Mouse (Mus musculus) CH12.LX (cell line): Measurements from ENCODE around the gene Hist1h2ag.

Source experiments
- CTCF ChIP-seq, 2 experiments: IDR thresholded peaks in 1 of 2; conservative IDR thresholded peaks in 1 of 2; 2 replicates each; pipeline ENCODE4 v1.5.1; 2011 to 2012; ENCODE audit warnings: low read depth in 2 of 2, low read length in 2 of 2, improper control_type of control experiment in 1 of 2, inconsistent platforms in 1 of 2, mild to moderate bottlenecking in 1 of 2, moderate library complexity in 1 of 2
- E2F4 ChIP-seq: IDR thresholded peaks from 2 replicates; pipeline ENCODE4 v1.6.1; 2011; ENCODE audit warnings: low read depth, low read length, improper control_type of control experiment; ENCODE audit not compliant: insufficient replicate concordance
- ELF1 ChIP-seq: IDR thresholded peaks from 2 replicates; pipeline ENCODE4 v1.6.1; 2014; ENCODE audit warnings: low read depth, mild to moderate bottlenecking, inconsistent platforms, low read length, improper control_type of control experiment
- EP300 ChIP-seq: IDR thresholded peaks from 2 replicates; pipeline ENCODE4 v1.6.1; 2011; ENCODE audit warnings: low read length, improper control_type of control experiment
- ETS1 ChIP-seq: conservative IDR thresholded peaks from 2 replicates; pipeline ENCODE4 v1.6.1; 2012; ENCODE audit warnings: low read depth, mild to moderate bottlenecking, inconsistent platforms, low read length, improper control_type of control experiment, moderate library complexity
- GABPA ChIP-seq: IDR thresholded peaks from 2 replicates; pipeline ENCODE4 v1.6.1; 2012; ENCODE audit warnings: low read depth, low read length, improper control_type of control experiment, inconsistent platforms; ENCODE audit not compliant: insufficient replicate concordance
- HCFC1 ChIP-seq: IDR thresholded peaks from 2 replicates; pipeline ENCODE4 v1.6.1; 2012; ENCODE audit warnings: low read depth, mild to moderate bottlenecking, inconsistent platforms, low read length, improper control_type of control experiment
- IRF4 ChIP-seq: IDR thresholded peaks from 2 replicates; pipeline ENCODE4 v1.6.1; 2014; ENCODE audit warnings: low read depth, mild to moderate bottlenecking, inconsistent platforms, low read length, improper control_type of control experiment
- MAX ChIP-seq: IDR thresholded peaks from 2 replicates; pipeline ENCODE4 v1.6.1; 2011; ENCODE audit warnings: low read length, improper control_type of control experiment
- MXI1 ChIP-seq: IDR thresholded peaks from 2 replicates; pipeline ENCODE4 v1.6.1; 2011; ENCODE audit warnings: mild to moderate bottlenecking, low read depth, low read length, improper control_type of control experiment
- POLR2A ChIP-seq: IDR thresholded peaks from 2 replicates; pipeline ENCODE4 v1.6.1; 2011; ENCODE audit warnings: low read depth, mild to moderate bottlenecking, improper control_type of control experiment, low read length
- POLR2AphosphoS2 ChIP-seq: IDR thresholded peaks from 2 replicates; pipeline ENCODE4 v1.6.1; 2011; ENCODE audit warnings: low read depth, low read length, improper control_type of control experiment
- TBP ChIP-seq: conservative IDR thresholded peaks from 2 replicates; pipeline ENCODE4 v1.6.1; 2011; ENCODE audit warnings: low read depth, low read length, improper control_type of control experiment
- ZMIZ1 ChIP-seq: IDR thresholded peaks from 2 replicates; pipeline ENCODE4 v1.6.1; 2012; ENCODE audit warnings: low read depth, mild to moderate bottlenecking, inconsistent platforms, low read length, improper control_type of control experiment

GRCm38 (mm10) chr13:22001823-22002222 lies 40.9 kb downstream of the Hist1h2ag start:
- TF ChIP-seq CTCF (conservative IDR thresholded peaks at IDR 0.05 in 1 of 2, IDR thresholded peaks at IDR 0.05 in 1 of 2; ENCODE audit: low read depth in 2 of 2, low read length in 2 of 2) (no peak), IRF4 (no peak), POLR2A (no peak), TBP (no peak), ELF1 (no peak), MAX (no peak), GABPA (no peak), E2F4 (no peak), POLR2AphosphoS2 (no peak), HCFC1 (no peak), EP300 (no peak), MXI1 (no peak), ZMIZ1 (no peak), ETS1 (no peak)
